In genomic region chr7:67513656-67514055, GRCm38 (mm10) we compare ENCODE assay signal across 18 mouse cellular contexts.
DNase-seq lines count a peak whose midpoint lies in the region; ATAC-seq and TF ChIP-seq lines count a peak whose summit lies in the region.
"Had no signal": no experiment of that assay in that cellular context is flagged by ENCODE, and none has a peak within 500 bp of the region (broad histone marks: within the 10 kb centered on the region; RNA-seq: fewer than 3 reads in every experiment).

No protein-coding gene starts in this region.

- no peak overlapping the region for H3K4me2 ChIP-seq in forebrain, embryonic 14.5 days (ENCODE audit: low read length)
- H3K4me2 ChIP-seq in forebrain, embryonic 12.5 days: no peak overlapping the region
- no peak overlapping the region for H3K4me2 ChIP-seq in hindbrain, postnatal 0 days (ENCODE audit: low read depth, low read length)
- H3K4me2 ChIP-seq in hindbrain, embryonic 11.5 days (replicated peaks; ENCODE audit: low read depth, low read length): no peak overlapping the region
- H3K4me2 ChIP-seq: embryonic facial prominence, embryonic 12.5 days; heart, embryonic 13.5 days; hindbrain, embryonic 13.5 days; intestine, embryonic 15.5 days had no signal

- 64% methylated on average over 4 of the region's 4 CpGs for WGBS in forebrain, embryonic 14.5 days
- 77% methylated on average over 4 of the region's 4 CpGs for WGBS in forebrain, embryonic 12.5 days
- 56% methylated on average over 4 of the region's 4 CpGs for WGBS in hindbrain, postnatal 0 days
- 84% methylated on average over 4 of the region's 4 CpGs for WGBS in hindbrain, embryonic 11.5 days

- 0 out of 2 replicates have a peak, but pooled peaks have one; percentile 26 for ATAC-seq in forebrain, embryonic 14.5 days
- no peak for ATAC-seq in forebrain, embryonic 12.5 days (ENCODE audit: low FRiP score)
- ATAC-seq in hindbrain, postnatal 0 days: no peak
- ATAC-seq in hindbrain, embryonic 11.5 days (ENCODE audit: low FRiP score): no peak
- ATAC-seq: activated CD4-positive, CD25-positive, alpha-beta regulatory T cell, adult 4 months; intestine, embryonic 15.5 days; Patski had no signal

- no peak for TF ChIP-seq CTCF in hindbrain, postnatal 0 days (IDR thresholded peaks at IDR 0.05; ENCODE audit: low read depth)
- TF ChIP-seq CTCF in gastrocnemius, adult 2 months (IDR thresholded peaks at IDR 0.05): no peak

- H3K27ac ChIP-seq in forebrain, embryonic 14.5 days (ENCODE audit: low read depth, low read length): no peak overlapping the region
- no peak overlapping the region for H3K27ac ChIP-seq in forebrain, embryonic 12.5 days
- no peak overlapping the region for H3K27ac ChIP-seq in hindbrain, postnatal 0 days
- no peak overlapping the region for H3K27ac ChIP-seq in hindbrain, embryonic 11.5 days (ENCODE audit: low read depth, low read length)
- no peak overlapping the region for H3K27ac ChIP-seq in gastrocnemius, adult 2 months
- H3K27ac ChIP-seq: embryonic facial prominence, embryonic 12.5 days; heart, embryonic 13.5 days; hindbrain, embryonic 13.5 days; intestine, embryonic 15.5 days had no signal

- H3K9ac ChIP-seq in forebrain, embryonic 14.5 days (ENCODE audit: low read length): no peak overlapping the region
- no peak overlapping the region for H3K9ac ChIP-seq in forebrain, embryonic 12.5 days
- no peak overlapping the region for H3K9ac ChIP-seq in hindbrain, postnatal 0 days (replicated peaks; ENCODE audit: low read length)
- no peak overlapping the region for H3K9ac ChIP-seq in hindbrain, embryonic 11.5 days (ENCODE audit: low read depth, low read length)
- H3K9ac ChIP-seq: embryonic facial prominence, embryonic 12.5 days; heart, embryonic 13.5 days; hindbrain, embryonic 13.5 days; intestine, embryonic 15.5 days had no signal

- no peaks in the 10 kb centered on the region for H3K4me1 ChIP-seq in forebrain, embryonic 14.5 days (ENCODE audit: control insufficient read depth, insufficient read depth, low read length)
- H3K4me1 ChIP-seq in forebrain, embryonic 12.5 days: no peaks in the 10 kb centered on the region
- no peaks in the 10 kb centered on the region for H3K4me1 ChIP-seq in hindbrain, postnatal 0 days (ENCODE audit: insufficient read depth, low read length)
- H3K4me1 ChIP-seq in hindbrain, embryonic 11.5 days (replicated peaks; ENCODE audit: control insufficient read depth, insufficient read depth, low read length): no peaks in the 10 kb centered on the region
- H3K4me1 ChIP-seq: embryonic facial prominence, embryonic 12.5 days; hindbrain, embryonic 13.5 days had no signal

- no peak overlapping the region for H3K4me3 ChIP-seq in forebrain, embryonic 14.5 days (ENCODE audit: low read depth, low read length)
- H3K4me3 ChIP-seq in forebrain, embryonic 12.5 days (replicated peaks): no peak overlapping the region
- H3K4me3 ChIP-seq in hindbrain, postnatal 0 days (ENCODE audit: low read length): no peak overlapping the region
- H3K4me3 ChIP-seq in hindbrain, embryonic 11.5 days (ENCODE audit: low read depth, low read length): no peak overlapping the region
- no peak overlapping the region for H3K4me3 ChIP-seq in gastrocnemius, adult 2 months
- H3K4me3 ChIP-seq: embryonic facial prominence, embryonic 12.5 days; heart, embryonic 13.5 days; hindbrain, embryonic 13.5 days; intestine, embryonic 15.5 days had no signal

- H3K36me3 ChIP-seq in forebrain, embryonic 14.5 days (ENCODE audit: control insufficient read depth, insufficient read depth, low read length): no peaks in the 10 kb centered on the region
- H3K36me3 ChIP-seq in forebrain, embryonic 12.5 days (replicated peaks): no peaks in the 10 kb centered on the region
- no peaks in the 10 kb centered on the region for H3K36me3 ChIP-seq in hindbrain, postnatal 0 days (ENCODE audit: insufficient read depth, low read length)
- H3K36me3 ChIP-seq in hindbrain, embryonic 11.5 days (ENCODE audit: control insufficient read depth, insufficient read depth, low read length): no peaks in the 10 kb centered on the region
- H3K36me3 ChIP-seq: embryonic facial prominence, embryonic 12.5 days; heart, embryonic 13.5 days; intestine, embryonic 15.5 days had no signal

- H3K9me3 ChIP-seq in forebrain, embryonic 14.5 days (replicated peaks; ENCODE audit: control insufficient read depth, low read length): no peaks in the 10 kb centered on the region
- no peaks in the 10 kb centered on the region for H3K9me3 ChIP-seq in forebrain, embryonic 12.5 days
- no peaks in the 10 kb centered on the region for H3K9me3 ChIP-seq in hindbrain, postnatal 0 days (ENCODE audit: low read length)
- H3K9me3 ChIP-seq in hindbrain, embryonic 11.5 days (ENCODE audit: control insufficient read depth, low read length): no peaks in the 10 kb centered on the region
- H3K9me3 ChIP-seq: embryonic facial prominence, embryonic 12.5 days; heart, embryonic 13.5 days; hindbrain, embryonic 13.5 days; intestine, embryonic 15.5 days had no signal

- no peaks in the 10 kb centered on the region for H3K27me3 ChIP-seq in forebrain, embryonic 14.5 days (replicated peaks; ENCODE audit: control insufficient read depth, insufficient read depth, low read length)
- no peaks in the 10 kb centered on the region for H3K27me3 ChIP-seq in forebrain, embryonic 12.5 days
- H3K27me3 ChIP-seq in hindbrain, postnatal 0 days (ENCODE audit: insufficient read depth, low read length): no peaks in the 10 kb centered on the region
- no peaks in the 10 kb centered on the region for H3K27me3 ChIP-seq in hindbrain, embryonic 11.5 days (ENCODE audit: control insufficient read depth, insufficient read depth, low read length)
- H3K27me3 ChIP-seq: CH12.LX; embryonic facial prominence, embryonic 12.5 days; heart, embryonic 13.5 days; hindbrain, embryonic 13.5 days; intestine, embryonic 15.5 days; Patski had no signal

- intact Hi-C loops in gastrocnemius, adult 2 months (cut with DNase I): no loop called here

- DNase-seq in forebrain, embryonic 14.5 days (ENCODE audit: low spot score): peak; percentile 43
- DNase-seq in hindbrain, postnatal 0 days (ENCODE audit: low spot score): peak; percentile 25
- no peak for DNase-seq in hindbrain, embryonic 11.5 days (ENCODE audit: low spot score)
- peak; percentile 58 for DNase-seq in brain, adult 2 months (ENCODE audit: low read depth, low spot score)
- no peak for DNase-seq in gastrocnemius, adult 2 months
- DNase-seq in left cerebral cortex, adult 9 months (ENCODE audit: low spot score in 2 of 2): no peak
- DNase-seq: adrenal gland, postnatal 25 days; cerebellum, adult 11 months; cerebellum, adult 9-10 months; kidney, adult 18-20 months had no signal

Comparison
In these comparisons a context has a peak if more than half of its experiments do, and no peak if none do; other contexts are left out.
1. DNase-seq: peak in forebrain, embryonic 14.5 days (single experiment), hindbrain, postnatal 0 days (single experiment) and brain, adult 2 months (single experiment); none in hindbrain, embryonic 11.5 days (single experiment), gastrocnemius, adult 2 months (single experiment) and left cerebral cortex, adult 9 months (0 of 2).